Mouse (Mus musculus) common myeloid progenitor, adult 5-6 weeks (primary cell): Measurements from ENCODE around the gene Cpa2. TPM values are rescaled to one million over a fixed set of nuclear protein-coding genes. Genes with fewer than 3 reads are reported as not detected.

Source experiments
- ATAC-seq: replicated peaks from 2 replicates; pipeline ENCODE4 v1.8.0; 2016; ENCODE audit warnings: low read depth, mild to moderate bottlenecking, moderate TSS enrichment, inconsistent platforms; ENCODE audit not compliant: poor library complexity, severe bottlenecking
- total RNA-seq: library from RNA; stranded (forward); fragments of 200-1000, 187-1606 nt; gene quantifications from 2 replicates; pipeline ENCODE4 v1.2.3, GENCODE M21; 2017

Gene Cpa2
- total RNA-seq, 1 experiment from 2014 or later = not detected

GRCm38 (mm10) chr6:30547274-30547645 is 5.9 kb downstream of the Cpa2 start:
- ATAC-seq = no peak

GRCm38 (mm10) chr6:30547656-30548306 is 6.4 kb downstream of the Cpa2 start:
- no peak for ATAC-seq

GRCm38 (mm10) chr6:30549231-30549761 is 7.9 kb downstream of the Cpa2 start:
- ATAC-seq = no peak

GRCm38 (mm10) chr6:30550496-30551192 is 9.3 kb downstream of the Cpa2 start:
- no peak for ATAC-seq

- no peak for ATAC-seq
Observed at GRCm38 (mm10) chr6:30551193-30551515, 9.8 kb downstream of the Cpa2 start.

- peak; percentile 53; the same call in 1 of the 2 replicates for ATAC-seq
Observed at GRCm38 (mm10) chr6:30551644-30552580, 10.5 kb downstream of the Cpa2 start.

GRCm38 (mm10) chr6:30552628-30553027 is 11.2 kb downstream of the Cpa2 start:
- no peak for ATAC-seq

GRCm38 (mm10) chr6:30553381-30554010 is 12.1 kb downstream of the Cpa2 start:
- no peak for ATAC-seq

GRCm38 (mm10) chr6:30554092-30554491 is 12.7 kb downstream of the Cpa2 start:
- ATAC-seq = no peak

GRCm38 (mm10) chr6:30554621-30555170 is 13.3 kb downstream of the Cpa2 start:
- ATAC-seq = no peak

GRCm38 (mm10) chr6:30556080-30556479 is 14.7 kb downstream of the Cpa2 start:
- ATAC-seq = no peak

GRCm38 (mm10) chr6:30559726-30560125 is 18.3 kb downstream of the Cpa2 start:
- ATAC-seq = no peak

- ATAC-seq = no peak
Observed at GRCm38 (mm10) chr6:30562132-30562531, 20.8 kb downstream of the Cpa2 start.

GRCm38 (mm10) chr6:30563575-30563974 is 22.2 kb downstream of the Cpa2 start:
- ATAC-seq = no peak

GRCm38 (mm10) chr6:30564051-30564450 is 22.7 kb downstream of the Cpa2 start:
- ATAC-seq = no peak

GRCm38 (mm10) chr6:30568069-30568468 is 26.7 kb downstream of the Cpa2 start, which contains the start of gene Cpa4:
Gene Cpa4 (plus strand): TSS chr6:30568369.
- ATAC-seq = no peak

GRCm38 (mm10) chr6:30569331-30569730 is 27.9 kb downstream of the Cpa2 start:
- ATAC-seq = no peak

GRCm38 (mm10) chr6:30570012-30570411 is 28.6 kb downstream of the Cpa2 start:
- no peak for ATAC-seq

GRCm38 (mm10) chr6:30572456-30573311 is 31.3 kb downstream of the Cpa2 start:
- no peak for ATAC-seq
